Mouse (Mus musculus): ENCODE data around the gene 2210017I01Rik. TPM values are rescaled to one million over a fixed set of nuclear protein-coding genes. Genes with fewer than 3 reads are reported as not detected.

2210017I01Rik gene
- polyA plus RNA-seq, 1 experiment = not detected

DNA sequence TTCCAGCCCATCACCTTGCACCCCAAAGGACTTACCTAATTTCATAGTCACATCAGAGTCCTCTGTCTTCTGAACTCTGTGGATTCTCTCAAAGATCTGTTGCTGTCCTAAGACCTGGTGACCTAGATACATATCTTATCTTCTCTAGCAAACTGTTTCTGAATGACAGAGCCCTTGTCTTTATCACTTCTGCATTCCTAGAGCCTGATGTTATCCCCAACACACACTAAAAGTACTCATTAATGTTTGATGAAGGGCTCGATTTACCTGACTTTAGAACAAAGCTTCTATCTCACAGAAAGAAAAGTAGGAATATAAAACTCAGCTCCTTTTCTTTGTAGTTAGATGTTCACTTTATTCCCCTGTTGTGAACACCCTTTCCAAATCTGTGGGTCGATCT lies 14.3 kb upstream of the 2210017I01Rik start, which contains the start of gene Lce6a:
Gene Lce6a (minus strand): TSS at position 101 of the 400 bp plus-strand sequence.
- Histone ChIP-seq H3K4me1 (ENCODE audit: control insufficient read depth, insufficient read depth, low read length) (no peaks in the 10 kb centered on the region), H3K36me3 (ENCODE audit: control insufficient read depth, insufficient read depth, low read length, poor library complexity, severe bottlenecking) (no peaks in the 10 kb centered on the region), H3K9me3 (replicated peaks; ENCODE audit: control insufficient read depth, insufficient read depth, low read length, poor library complexity, severe bottlenecking) (no peaks in the 10 kb centered on the region), H3K9ac (ENCODE audit: low read depth, poor library complexity, severe bottlenecking) (no peak within 1 kb of the TSS), H3K4me3 (ENCODE audit: low read depth, low read length) (no peak within 1 kb of the TSS), H3K27ac (ENCODE audit: insufficient read depth, low read length) (no peak within 1 kb of the TSS), H3K27me3 (ENCODE audit: control insufficient read depth, insufficient read depth, low read length, poor library complexity, severe bottlenecking) (no peaks in the 10 kb centered on the region; the same call in 1 of the 2 replicates)
- TF ChIP-seq POLR2A (IDR thresholded peaks at IDR 0.05; ENCODE audit: insufficient read depth, low read length) = no peak
- no peak for TF ChIP-seq CTCF (IDR thresholded peaks at IDR 0.05; ENCODE audit: low read depth, low read length)
- TF ChIP-seq EP300 (IDR thresholded peaks at IDR 0.05; ENCODE audit: insufficient read depth, low read depth, low read length) = no peak

GRCm38 (mm10) chr3:92609804-92610203 lies 2.5 kb upstream of the 2210017I01Rik start:
- Histone ChIP-seq H3K4me1 (ENCODE audit: control insufficient read depth, insufficient read depth, low read length) (no peaks in the 10 kb centered on the region), H3K4me3 (ENCODE audit: low read depth, low read length) (no peak overlapping the region), H3K9ac (ENCODE audit: low read depth, poor library complexity, severe bottlenecking) (no peak overlapping the region), H3K36me3 (ENCODE audit: control insufficient read depth, insufficient read depth, low read length, poor library complexity, severe bottlenecking) (no peaks in the 10 kb centered on the region), H3K27ac (ENCODE audit: insufficient read depth, low read length) (no peak overlapping the region), H3K9me3 (replicated peaks; ENCODE audit: control insufficient read depth, insufficient read depth, low read length, poor library complexity, severe bottlenecking) (no peaks in the 10 kb centered on the region), H3K27me3 (ENCODE audit: control insufficient read depth, insufficient read depth, low read length, poor library complexity, severe bottlenecking) (no peaks in the 10 kb centered on the region)
- TF ChIP-seq POLR2A (IDR thresholded peaks at IDR 0.05; ENCODE audit: insufficient read depth, low read length) (no peak), CTCF (IDR thresholded peaks at IDR 0.05; ENCODE audit: low read depth, low read length) (no peak), EP300 (IDR thresholded peaks at IDR 0.05; ENCODE audit: insufficient read depth, low read depth, low read length) (no peak)

- H3K4me1 ChIP-seq (ENCODE audit: control insufficient read depth, insufficient read depth, low read length) = no peaks in the 10 kb centered on the region
- H3K27ac ChIP-seq (ENCODE audit: insufficient read depth, low read length) = no peak overlapping the region
- no peak for TF ChIP-seq POLR2A (IDR thresholded peaks at IDR 0.05; ENCODE audit: insufficient read depth, low read length)
- no peak for TF ChIP-seq EP300 (IDR thresholded peaks at IDR 0.05; ENCODE audit: insufficient read depth, low read depth, low read length)
- no peak for TF ChIP-seq CTCF (IDR thresholded peaks at IDR 0.05; ENCODE audit: low read depth, low read length)
- no peaks in the 10 kb centered on the region for H3K9me3 ChIP-seq (replicated peaks; ENCODE audit: control insufficient read depth, insufficient read depth, low read length, poor library complexity, severe bottlenecking)
- H3K27me3 ChIP-seq (ENCODE audit: control insufficient read depth, insufficient read depth, low read length, poor library complexity, severe bottlenecking) = no peaks in the 10 kb centered on the region
- H3K9ac ChIP-seq (ENCODE audit: low read depth, poor library complexity, severe bottlenecking) = no peak overlapping the region
- H3K36me3 ChIP-seq (ENCODE audit: control insufficient read depth, insufficient read depth, low read length, poor library complexity, severe bottlenecking) = no peaks in the 10 kb centered on the region
- no peak overlapping the region for H3K4me3 ChIP-seq (ENCODE audit: low read depth, low read length)
These were observed 5.1 kb downstream of the 2210017I01Rik start for GRCm38 (mm10) chr3:92602169-92602568.

DNA sequence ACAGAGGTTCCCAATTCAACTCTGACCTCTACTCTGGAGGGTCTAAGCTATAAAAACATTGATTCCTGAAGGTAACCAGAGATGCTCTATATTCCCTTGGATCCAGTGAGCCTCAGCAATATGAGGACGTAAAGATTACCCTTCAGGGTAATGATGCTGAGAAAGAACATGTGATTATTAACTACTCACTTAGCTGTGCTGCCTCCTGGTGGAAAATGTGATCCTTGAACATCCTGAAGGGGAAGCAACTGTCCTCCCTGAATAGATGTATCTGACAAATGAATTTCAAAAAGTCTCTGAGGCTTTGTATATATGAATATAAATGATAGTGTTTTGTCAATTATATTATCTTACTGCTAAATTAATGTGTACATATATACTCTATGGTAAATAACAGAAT lies 6.8 kb downstream of the 2210017I01Rik start:
- Histone ChIP-seq H3K9ac (ENCODE audit: low read depth, poor library complexity, severe bottlenecking) (no peak overlapping the region), H3K4me3 (ENCODE audit: low read depth, low read length) (no peak overlapping the region), H3K9me3 (replicated peaks; ENCODE audit: control insufficient read depth, insufficient read depth, low read length, poor library complexity, severe bottlenecking) (no peaks in the 10 kb centered on the region), H3K36me3 (ENCODE audit: control insufficient read depth, insufficient read depth, low read length, poor library complexity, severe bottlenecking) (no peaks in the 10 kb centered on the region), H3K27me3 (ENCODE audit: control insufficient read depth, insufficient read depth, low read length, poor library complexity, severe bottlenecking) (no peaks in the 10 kb centered on the region), H3K27ac (ENCODE audit: insufficient read depth, low read length) (no peak overlapping the region), H3K4me1 (ENCODE audit: control insufficient read depth, insufficient read depth, low read length) (no peaks in the 10 kb centered on the region)
- no peak for TF ChIP-seq CTCF (IDR thresholded peaks at IDR 0.05; ENCODE audit: low read depth, low read length)
- TF ChIP-seq EP300 (IDR thresholded peaks at IDR 0.05; ENCODE audit: insufficient read depth, low read depth, low read length) = no peak
- TF ChIP-seq POLR2A (IDR thresholded peaks at IDR 0.05; ENCODE audit: insufficient read depth, low read length) = no peak

- H3K27me3 ChIP-seq (ENCODE audit: control insufficient read depth, insufficient read depth, low read length, poor library complexity, severe bottlenecking) = no peaks in the 10 kb centered on the region
- H3K9ac ChIP-seq (ENCODE audit: low read depth, poor library complexity, severe bottlenecking) = no peak overlapping the region
- H3K4me3 ChIP-seq (ENCODE audit: low read depth, low read length) = no peak overlapping the region
- no peak overlapping the region for H3K27ac ChIP-seq (ENCODE audit: insufficient read depth, low read length)
- H3K9me3 ChIP-seq (replicated peaks; ENCODE audit: control insufficient read depth, insufficient read depth, low read length, poor library complexity, severe bottlenecking) = no peaks in the 10 kb centered on the region
- no peaks in the 10 kb centered on the region for H3K4me1 ChIP-seq (ENCODE audit: control insufficient read depth, insufficient read depth, low read length)
- H3K36me3 ChIP-seq (ENCODE audit: control insufficient read depth, insufficient read depth, low read length, poor library complexity, severe bottlenecking) = no peaks in the 10 kb centered on the region
- TF ChIP-seq EP300 (IDR thresholded peaks at IDR 0.05; ENCODE audit: insufficient read depth, low read depth, low read length) = no peak
- no peak for TF ChIP-seq CTCF (IDR thresholded peaks at IDR 0.05; ENCODE audit: low read depth, low read length)
- TF ChIP-seq POLR2A (IDR thresholded peaks at IDR 0.05; ENCODE audit: insufficient read depth, low read length) = no peak
These were observed 7.3 kb downstream of the 2210017I01Rik start for GRCm38 (mm10) chr3:92599973-92600372.

- H3K27ac ChIP-seq (ENCODE audit: insufficient read depth, low read length) = no peak overlapping the region
- H3K9ac ChIP-seq (ENCODE audit: low read depth, poor library complexity, severe bottlenecking) = no peak overlapping the region
- no peaks in the 10 kb centered on the region for H3K36me3 ChIP-seq (ENCODE audit: control insufficient read depth, insufficient read depth, low read length, poor library complexity, severe bottlenecking)
- H3K9me3 ChIP-seq (replicated peaks; ENCODE audit: control insufficient read depth, insufficient read depth, low read length, poor library complexity, severe bottlenecking) = no peaks in the 10 kb centered on the region
- H3K4me1 ChIP-seq (ENCODE audit: control insufficient read depth, insufficient read depth, low read length) = no peaks in the 10 kb centered on the region
- no peak overlapping the region for H3K4me3 ChIP-seq (ENCODE audit: low read depth, low read length)
- TF ChIP-seq EP300 (IDR thresholded peaks at IDR 0.05; ENCODE audit: insufficient read depth, low read depth, low read length) = no peak
- TF ChIP-seq CTCF (IDR thresholded peaks at IDR 0.05; ENCODE audit: low read depth, low read length) = no peak
- TF ChIP-seq POLR2A (IDR thresholded peaks at IDR 0.05; ENCODE audit: insufficient read depth, low read length) = no peak
- no peaks in the 10 kb centered on the region for H3K27me3 ChIP-seq (ENCODE audit: control insufficient read depth, insufficient read depth, low read length, poor library complexity, severe bottlenecking)
These were observed 8.9 kb downstream of the 2210017I01Rik start for GRCm38 (mm10) chr3:92598429-92598828.

Measured in ES-Bruce4 (cell line).